Mouse (Mus musculus): ENCODE results near the gene Vmn2r96. TPM values are rescaled to one million over a fixed set of nuclear protein-coding genes. Genes with fewer than 3 reads are reported as not detected.

Vmn2r96 gene
- polyA plus RNA-seq (2012; rRNA removed) = not detected in 2 replicates

DNA sequence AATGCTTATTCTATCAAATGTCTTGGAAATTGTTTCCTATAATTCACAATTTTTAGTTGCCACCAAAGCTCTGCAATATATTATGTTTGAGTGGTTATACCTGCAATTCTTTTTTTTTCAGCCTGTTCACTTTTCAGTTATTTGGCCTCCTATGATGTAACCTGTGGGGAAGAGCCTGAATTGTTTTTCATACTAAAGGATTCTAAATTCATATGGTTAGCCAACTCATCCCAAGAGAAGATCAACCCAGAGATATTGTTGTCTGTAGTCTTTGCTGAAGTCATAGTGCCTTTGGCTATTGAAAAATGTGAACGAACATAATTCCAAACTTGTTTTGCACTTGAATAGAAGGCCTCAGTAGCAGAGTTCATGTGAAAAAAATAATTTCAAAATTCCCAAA, at the start of gene Vmn2r96:
Gene Vmn2r96 (plus strand): TSS at position 301 of the 400 bp plus-strand sequence.

Other genes starting within 250 kb of the Vmn2r96 start
- not detected in 2 replicates for gene Vmn2r95, start 149.1 kb upstream of the Vmn2r96 start, polyA plus RNA-seq (2012; rRNA removed)